Mouse (Mus musculus): ENCODE data around the gene Olfr1360. TPM values are rescaled to one million over a fixed set of nuclear protein-coding genes. Genes with fewer than 3 reads are reported as not detected.
"Not testable (repeated sequence)": the region's sequence is repeated elsewhere in the genome, so short reads cannot be mapped to it uniquely, and the experiment has no call there.

Olfr1360 gene
- not detected in 2 replicates for total RNA-seq (2017)

DNA sequence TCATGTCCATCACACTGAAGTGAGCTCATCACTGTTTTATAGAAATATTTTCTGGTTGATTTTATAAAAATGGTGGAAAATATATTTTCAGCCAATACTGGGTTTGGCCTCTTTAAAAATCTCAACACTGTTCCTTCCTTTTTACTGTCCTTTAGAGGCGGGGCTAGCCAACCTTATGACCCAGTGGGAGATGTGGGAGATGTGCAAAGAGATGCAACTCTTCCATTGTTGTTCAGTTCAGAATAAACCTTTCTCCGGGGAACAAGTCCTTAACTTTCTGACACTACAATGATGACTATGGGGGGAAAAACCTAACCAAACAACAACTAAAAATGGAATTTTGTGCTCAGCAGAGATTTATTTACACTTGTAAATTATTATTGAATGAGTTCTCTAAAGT, at the start of gene Olfr1360:
Gene Olfr1360 (minus strand): TSS at position 101 of the 400 bp plus-strand sequence.
- ATAC-seq (ENCODE audit: extremely low read depth, insufficient number of reproducible peaks, low FRiP score, poor library complexity, severe bottlenecking) = no peak

DNA sequence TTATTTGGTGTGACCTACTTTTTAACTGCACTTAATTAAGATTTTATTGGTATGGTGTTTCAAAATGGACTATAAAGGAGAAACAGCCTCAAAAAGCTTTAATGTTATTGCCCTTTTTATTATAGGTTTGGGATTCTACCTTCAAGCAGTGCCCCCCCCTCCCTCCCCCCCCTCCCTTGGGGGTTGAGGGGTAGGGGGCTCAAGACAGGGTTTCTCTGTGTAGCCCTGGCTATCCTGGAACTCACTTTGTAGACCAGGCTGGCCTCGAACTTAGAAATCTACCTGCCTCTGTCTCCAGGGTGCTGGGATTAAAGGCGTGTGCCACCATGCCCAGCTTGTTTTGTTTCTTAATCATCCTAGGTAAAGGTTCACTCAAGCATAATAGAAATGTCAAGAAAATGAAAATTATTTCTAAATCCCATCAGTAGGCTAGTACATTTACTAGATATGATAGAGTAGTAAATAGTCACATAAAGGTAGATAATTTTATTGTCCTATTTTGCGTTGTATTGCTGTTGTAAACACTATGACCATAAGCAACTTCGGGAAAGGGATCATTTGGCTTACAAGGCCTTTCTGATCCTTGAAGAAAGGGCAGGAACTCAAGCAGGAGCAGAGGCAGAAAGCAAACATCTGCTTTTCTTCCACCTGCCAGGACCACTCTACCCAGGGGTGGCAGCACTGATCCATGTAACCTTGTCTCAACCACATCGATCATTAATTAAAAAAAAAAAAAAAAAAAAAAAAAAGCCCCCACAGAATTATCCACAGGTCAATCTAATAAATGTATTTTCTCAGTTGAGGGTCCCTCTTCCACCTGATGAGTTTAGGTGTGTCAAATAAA, 46.0 kb upstream of the Olfr1360 start:
- no peak for ATAC-seq (ENCODE audit: extremely low read depth, insufficient number of reproducible peaks, low FRiP score, poor library complexity, severe bottlenecking)

GRCm38 (mm10) chr13:21722373-21722925, 45.2 kb upstream of the Olfr1360 start:
- no peak for ATAC-seq (ENCODE audit: extremely low read depth, insufficient number of reproducible peaks, low FRiP score, poor library complexity, severe bottlenecking)

GRCm38 (mm10) chr13:21721757-21722372, 44.7 kb upstream of the Olfr1360 start, which contains the start of gene Hist1h2bm:
Gene Hist1h2bm, plus strand, starts transcription at chr13:21722044.
- ATAC-seq (ENCODE audit: extremely low read depth, insufficient number of reproducible peaks, low FRiP score, poor library complexity, severe bottlenecking) = peak; percentile 96

DNA sequence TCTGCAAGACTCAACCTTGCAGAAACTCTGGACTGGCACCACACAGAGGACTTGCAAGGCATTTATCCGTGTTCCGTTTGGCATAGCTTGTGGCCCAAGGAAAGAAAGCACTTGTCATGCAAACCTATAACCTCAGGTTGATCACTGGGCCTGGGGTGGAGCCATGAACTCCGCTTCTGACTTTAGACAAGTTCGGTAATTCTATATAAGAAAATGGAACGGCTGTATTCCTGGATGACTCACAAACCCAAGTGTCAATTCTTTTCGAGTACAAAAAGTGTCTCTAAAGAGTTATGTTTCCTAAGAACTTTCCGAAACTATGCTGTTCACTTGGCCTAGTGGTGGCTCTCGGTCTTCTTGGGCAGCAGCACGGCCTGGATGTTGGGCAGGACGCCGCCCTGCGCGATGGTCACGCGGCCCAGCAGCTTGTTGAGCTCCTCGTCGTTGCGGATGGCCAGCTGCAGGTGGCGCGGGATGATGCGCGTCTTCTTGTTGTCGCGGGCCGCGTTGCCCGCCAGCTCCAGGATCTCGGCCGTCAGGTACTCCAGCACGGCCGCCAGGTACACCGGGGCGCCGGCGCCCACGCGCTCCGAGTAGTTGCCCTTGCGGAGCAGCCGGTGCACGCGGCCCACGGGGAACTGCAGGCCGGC, 44.0 kb upstream of the Olfr1360 start:
- not testable (repeated sequence) for ATAC-seq (ENCODE audit: extremely low read depth, insufficient number of reproducible peaks, low FRiP score, poor library complexity, severe bottlenecking)

DNA sequence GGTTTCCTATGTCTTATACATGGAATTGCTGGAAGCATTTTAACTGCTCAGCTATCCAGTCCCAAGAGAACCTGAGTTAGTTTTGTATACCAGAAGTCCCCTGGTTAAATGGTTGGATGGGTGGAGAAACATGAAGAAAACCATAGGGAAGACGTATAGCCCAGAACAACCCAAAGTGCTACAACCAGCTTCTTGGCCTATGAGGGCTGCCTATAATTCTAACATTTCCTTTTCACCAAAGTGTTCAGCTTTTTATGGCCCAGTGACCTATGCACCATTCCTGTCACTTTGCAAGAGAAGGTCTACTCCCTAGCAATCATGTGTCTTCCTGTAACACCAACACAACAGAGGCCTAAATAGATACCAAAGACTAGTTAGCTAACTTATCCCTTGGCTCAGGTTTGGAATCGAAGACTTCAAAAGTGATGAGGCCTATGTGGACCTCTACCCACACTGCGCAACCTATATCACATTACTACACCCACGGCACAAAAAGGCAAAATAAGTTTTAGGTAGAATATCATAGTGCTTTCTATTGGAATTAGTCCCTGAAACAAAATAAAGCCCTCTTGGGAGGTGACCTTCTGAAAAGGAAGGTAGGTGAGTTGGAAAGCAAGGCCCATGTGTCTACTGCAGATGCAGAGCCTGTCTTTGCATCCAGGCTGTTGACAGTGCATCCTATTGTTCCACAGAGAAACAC, 41.3 kb upstream of the Olfr1360 start:
- ATAC-seq (ENCODE audit: extremely low read depth, insufficient number of reproducible peaks, low FRiP score, poor library complexity, severe bottlenecking) = no peak

- ATAC-seq (ENCODE audit: extremely low read depth, insufficient number of reproducible peaks, low FRiP score, poor library complexity, severe bottlenecking) = peak; percentile 44
These were observed 40.5 kb upstream of the Olfr1360 start, which contains the start of gene Hist1h3h for GRCm38 (mm10) chr13:21717397-21718357. Gene Hist1h3h, plus strand, starts transcription at chr13:21717659.

- not testable (repeated sequence) for ATAC-seq (ENCODE audit: extremely low read depth, insufficient number of reproducible peaks, low FRiP score, poor library complexity, severe bottlenecking)
These were observed 39.6 kb upstream of the Olfr1360 start for GRCm38 (mm10) chr13:21716540-21717391.

GRCm38 (mm10) chr13:21715864-21716539, 38.8 kb upstream of the Olfr1360 start, which contains the start of the genes Hist1h2bl and Hist1h2ai:
Gene Hist1h2bl, minus strand, starts transcription at chr13:21716143.
Gene Hist1h2ai, plus strand, starts transcription at chr13:21716422.
- ATAC-seq (ENCODE audit: extremely low read depth, insufficient number of reproducible peaks, low FRiP score, poor library complexity, severe bottlenecking) = peak; percentile 85

DNA sequence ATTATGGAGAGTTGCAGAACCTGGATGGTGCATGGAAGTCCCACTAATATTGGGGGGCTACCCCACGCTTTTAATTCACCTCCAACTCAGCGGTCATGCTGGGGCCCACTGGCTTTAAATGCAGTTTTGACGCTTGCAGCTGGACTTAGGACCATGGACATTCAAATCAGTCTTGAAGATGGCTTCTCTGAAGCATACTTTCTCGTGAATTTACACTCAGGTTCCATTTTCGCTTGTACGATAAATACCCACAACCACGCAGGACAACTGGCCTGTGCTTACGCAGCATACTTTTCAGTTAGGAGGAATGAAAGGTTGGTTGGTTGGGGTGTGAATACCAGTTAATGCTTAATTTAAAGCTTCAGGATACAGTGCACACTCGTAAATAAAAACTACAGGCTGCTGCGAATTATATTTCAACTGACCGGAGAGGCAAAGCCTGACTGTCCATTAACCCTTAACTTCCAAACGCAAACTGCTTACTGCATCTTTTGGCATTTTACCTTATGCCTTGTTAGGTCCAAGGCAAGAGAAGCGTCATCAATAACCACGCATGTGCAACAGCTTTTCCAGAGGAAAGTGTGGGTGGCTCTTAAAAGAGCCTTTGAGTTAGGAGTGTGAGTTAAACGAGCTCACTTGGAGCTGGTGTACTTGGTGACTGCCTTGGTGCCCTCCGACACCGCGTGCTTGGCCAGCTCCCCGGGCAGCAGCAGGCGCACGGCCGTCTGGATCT, 38.1 kb upstream of the Olfr1360 start:
- no peak for ATAC-seq (ENCODE audit: extremely low read depth, insufficient number of reproducible peaks, low FRiP score, poor library complexity, severe bottlenecking)

- peak; percentile 52 for ATAC-seq (ENCODE audit: extremely low read depth, insufficient number of reproducible peaks, low FRiP score, poor library complexity, severe bottlenecking)
These were observed 37.5 kb upstream of the Olfr1360 start for GRCm38 (mm10) chr13:21714725-21715124.

- no peak for ATAC-seq (ENCODE audit: extremely low read depth, insufficient number of reproducible peaks, low FRiP score, poor library complexity, severe bottlenecking)
These were observed 34.5 kb upstream of the Olfr1360 start for GRCm38 (mm10) chr13:21711698-21712097.

GRCm38 (mm10) chr13:21710821-21711525, 33.8 kb upstream of the Olfr1360 start:
- peak; percentile 31; the same call in 1 of the 2 replicates for ATAC-seq (ENCODE audit: extremely low read depth, insufficient number of reproducible peaks, low FRiP score, poor library complexity, severe bottlenecking)

GRCm38 (mm10) chr13:21710031-21710711, 33.0 kb upstream of the Olfr1360 start:
- peak; percentile 85 for ATAC-seq (ENCODE audit: extremely low read depth, insufficient number of reproducible peaks, low FRiP score, poor library complexity, severe bottlenecking)
